Mouse (Mus musculus) lung, postnatal 0 days (tissue): ENCODE measurements around the gene Adh1. TPM values are rescaled to one million over a fixed set of nuclear protein-coding genes. Genes with fewer than 3 reads are reported as not detected.

Source experiments
- ATAC-seq: fragments of 200-750 bp; cut with Nextera tagmentation; 2 replicates; pipeline ENCODE4 v1.8.0; 2017; ENCODE audit warnings: moderate library complexity
- DNase-seq: peaks from one replicate; pipeline ENCODE4 v3.0.0-alpha.2; 2016; ENCODE audit warnings: low spot score
- H3K27ac ChIP-seq: fragments of 300-500 bp; sonication (generic); 2 replicates; pipeline ENCODE4 v1.5.1; 2014; ENCODE audit warnings: antibody characterized with exemption, mild to moderate bottlenecking, low read length, mixed read lengths
- H3K27me3 ChIP-seq: fragments of 300-500 bp; sonication (generic); replicated peaks from 2 replicates; pipeline ENCODE4 v1.6.1; 2014; ENCODE audit warnings: low read length, mixed read lengths; ENCODE audit not compliant: insufficient read depth
- H3K36me3 ChIP-seq: fragments of 300-500 bp; sonication (generic); 2 replicates; pipeline ENCODE4 v1.6.1; 2014; ENCODE audit warnings: low read length, mixed read lengths; ENCODE audit not compliant: insufficient read depth
- H3K4me1 ChIP-seq: fragments of 300-500 bp; sonication (generic); 2 replicates; pipeline ENCODE4 v1.6.1; 2014; ENCODE audit warnings: antibody characterized with exemption, low read depth, low read length, mixed read lengths; ENCODE audit not compliant: insufficient read depth
- H3K4me2 ChIP-seq: fragments of 300-500 bp; sonication (generic); replicated peaks from 2 replicates; pipeline ENCODE4 v1.6.1; 2014; ENCODE audit warnings: low read depth, mild to moderate bottlenecking, low read length, moderate library complexity, mixed read lengths
- H3K4me3 ChIP-seq: fragments of 300-500 bp; sonication (generic); 2 replicates; pipeline ENCODE4 v1.5.1; 2014; ENCODE audit warnings: low read depth, low read length
- H3K9ac ChIP-seq: fragments of 300-500 bp; sonication (generic); replicated peaks from 2 replicates; pipeline ENCODE4 v1.6.1; 2014; ENCODE audit warnings: low read depth, mild to moderate bottlenecking
- H3K9me3 ChIP-seq: fragments of 300-500 bp; sonication (generic); 2 replicates; pipeline ENCODE4 v1.6.1; 2016; ENCODE audit warnings: low read length, mixed read lengths
- CTCF ChIP-seq: IDR thresholded peaks from 2 replicates; pipeline ENCODE4 v1.5.1; 2016; ENCODE audit warnings: antibody characterized with exemption, mild to moderate bottlenecking
- EP300 ChIP-seq: IDR thresholded peaks from 2 replicates; pipeline ENCODE4 v1.6.1; 2016; ENCODE audit warnings: antibody characterized with exemption, mild to moderate bottlenecking, control low read depth
- WGBS: fragments of 180-500 bp; shearing (Covaris S2); extraction: QIAGEN DNeasy Blood & Tissue Kit; methylation state at CpG from one replicate; pipeline ENCODE4 v1.1.7; 2014; 5-methylcytosine and 5-hydroxymethylcytosine counted together
- polyA plus RNA-seq: library from polyadenylated mRNA; unstranded; fragments of >200 nt; fragmentation: Nextera tagmentation; extraction: Ambion mirVana; gene quantifications from 2 replicates; pipeline ENCODE4 v1.2.1, GENCODE M21; 2015

Gene Adh1
- polyA plus RNA-seq, 1 experiment from 2014 or later: 801 TPM

GRCm38 (mm10) chr3:138240411-138240810, 20.4 kb upstream of the Adh1 start:
- 82% methylated on average over 3 of the region's 3 CpGs for WGBS
- Histone ChIP-seq H3K4me1 (no peaks in the 10 kb centered on the region), H3K4me3 (no peak overlapping the region), H3K36me3 (no peaks in the 10 kb centered on the region), H3K4me2 (no peak overlapping the region), H3K27me3 (no peaks in the 10 kb centered on the region), H3K27ac (no peak overlapping the region), H3K9me3 (no peaks in the 10 kb centered on the region), H3K9ac (no peak overlapping the region)
- no peak for ATAC-seq
- DNase-seq: peak; percentile 70
- TF ChIP-seq EP300: no peak
- TF ChIP-seq CTCF: peak; percentile 69

- WGBS: 70% methylated on average over 5 of the region's 5 CpGs
- ATAC-seq: no peak
- no peaks in the 10 kb centered on the region for H3K4me1 ChIP-seq
These were observed 19.8 kb upstream of the Adh1 start for GRCm38 (mm10) chr3:138240942-138241341.

GRCm38 (mm10) chr3:138241371-138241770, 19.4 kb upstream of the Adh1 start:
- H3K27ac ChIP-seq: no peak overlapping the region
- no peak overlapping the region for H3K4me3 ChIP-seq
- TF ChIP-seq EP300 (no peak), CTCF (no peak)
- DNase-seq: no peak
- 52% methylated on average over 6 of the region's 6 CpGs for WGBS
- no peaks in the 10 kb centered on the region for H3K9me3 ChIP-seq
- no peaks in the 10 kb centered on the region for H3K27me3 ChIP-seq
- H3K4me1 ChIP-seq: peaks cover 2% of the 10 kb centered on the region; the same call in 1 of the 2 replicates
- no peak overlapping the region for H3K9ac ChIP-seq
- ATAC-seq: no peak
- H3K36me3 ChIP-seq: no peaks in the 10 kb centered on the region
- H3K4me2 ChIP-seq: no peak overlapping the region

More at GRCm38 (mm10) chr3:138240942-138241341, 19.8 kb upstream of the Adh1 start:
- no peak overlapping the region for H3K4me3 ChIP-seq
- peak; percentile 7 for DNase-seq
- H3K36me3 ChIP-seq: no peaks in the 10 kb centered on the region
- no peak for TF ChIP-seq EP300
- TF ChIP-seq CTCF: no peak
- no peak overlapping the region for H3K4me2 ChIP-seq
- no peak overlapping the region for H3K27ac ChIP-seq
- no peak overlapping the region for H3K9ac ChIP-seq
- no peaks in the 10 kb centered on the region for H3K27me3 ChIP-seq
- no peaks in the 10 kb centered on the region for H3K9me3 ChIP-seq

GRCm38 (mm10) chr3:138242021-138242726, 18.6 kb upstream of the Adh1 start:
- H3K9ac ChIP-seq: no peak overlapping the region
- no peak for TF ChIP-seq CTCF
- TF ChIP-seq EP300: no peak
- peaks cover 3% of the 10 kb centered on the region; the same call in 1 of the 2 replicates for H3K4me1 ChIP-seq
- 79% methylated on average over 14 of the region's 14 CpGs for WGBS
- peak; percentile 8 for DNase-seq
- ATAC-seq: 0 out of 2 replicates have a peak, but pooled peaks have one; percentile 35
- H3K27ac ChIP-seq: no peak overlapping the region
- no peaks in the 10 kb centered on the region for H3K9me3 ChIP-seq
- H3K36me3 ChIP-seq: no peaks in the 10 kb centered on the region
- no peak overlapping the region for H3K4me2 ChIP-seq
- H3K27me3 ChIP-seq: no peaks in the 10 kb centered on the region
- no peak overlapping the region for H3K4me3 ChIP-seq

DNA sequence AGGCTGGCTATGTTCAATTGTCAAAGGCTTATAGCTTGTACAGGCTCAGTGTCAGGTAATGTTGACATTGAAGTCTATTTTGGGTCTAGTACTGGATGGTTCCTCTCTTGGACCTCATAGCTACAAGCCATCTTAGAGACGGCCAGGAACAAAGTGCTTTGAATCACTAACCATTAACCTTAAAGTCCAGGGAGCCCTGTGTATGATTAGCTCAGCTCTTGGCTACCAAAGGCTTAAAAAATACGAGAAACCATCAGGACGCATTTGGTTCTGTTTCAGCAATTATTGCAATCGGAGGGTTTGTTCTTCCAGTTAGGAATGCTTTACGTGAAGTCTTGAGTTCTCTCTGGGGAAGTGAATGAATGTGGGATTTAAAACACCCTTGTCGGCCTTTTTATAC, 17.9 kb upstream of the Adh1 start:
- H3K27ac ChIP-seq: no peak overlapping the region

DNA sequence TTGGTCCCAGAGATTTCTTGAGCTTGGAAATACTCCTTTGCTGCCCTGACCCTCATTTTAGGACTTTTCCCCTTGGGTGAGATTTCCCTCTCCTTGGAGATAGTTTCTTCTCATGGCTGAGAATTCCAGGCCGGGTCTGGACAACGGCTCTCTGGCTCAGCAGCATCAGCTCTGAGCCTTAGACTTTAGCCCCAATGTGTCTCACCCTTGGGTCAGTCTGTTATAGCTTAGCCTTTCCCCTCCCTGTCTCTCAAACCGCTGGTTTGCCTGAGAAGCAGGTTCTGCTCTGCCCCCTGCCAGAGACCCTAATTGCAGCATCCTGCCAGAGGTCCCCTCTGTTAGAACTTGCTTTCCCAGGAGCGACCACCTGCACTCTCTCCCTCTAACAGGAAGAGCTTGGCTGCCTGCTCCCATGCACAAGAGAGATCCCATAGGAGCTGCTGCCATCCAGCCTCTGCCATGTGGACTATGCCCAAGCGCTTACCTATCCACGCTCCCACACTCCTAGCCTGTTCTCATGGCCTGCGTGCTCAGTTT, 16.4 kb upstream of the Adh1 start:
- DNase-seq (no peak), ATAC-seq (no peak)
- 81% methylated on average over 7 of the region's 7 CpGs for WGBS
- H3K27ac ChIP-seq: no peak overlapping the region
- H3K27me3 ChIP-seq: no peaks in the 10 kb centered on the region
- no peaks in the 10 kb centered on the region for H3K9me3 ChIP-seq
- no peak overlapping the region for H3K9ac ChIP-seq
- H3K4me3 ChIP-seq: no peak overlapping the region
- TF ChIP-seq CTCF (no peak), EP300 (no peak)
- peaks cover 7% of the 10 kb centered on the region for H3K4me1 ChIP-seq
- H3K36me3 ChIP-seq: no peaks in the 10 kb centered on the region
- no peak overlapping the region for H3K4me2 ChIP-seq

More for the DNA sequence above, 17.9 kb upstream of the Adh1 start:
- Histone ChIP-seq H3K27me3 (no peaks in the 10 kb centered on the region), H3K4me1 (peaks cover 4% of the 10 kb centered on the region), H3K4me2 (no peak overlapping the region), H3K9me3 (no peaks in the 10 kb centered on the region), H3K36me3 (no peaks in the 10 kb centered on the region), H3K9ac (no peak overlapping the region), H3K4me3 (no peak overlapping the region)
- DNase-seq (no peak), ATAC-seq (no peak)
- WGBS: 79% methylated on average over 6 of the region's 6 CpGs
- TF ChIP-seq EP300: no peak
- no peak for TF ChIP-seq CTCF
